Mouse (Mus musculus): ENCODE data around the gene Rnf10.
"Not testable (repeated sequence)": the region's sequence is repeated elsewhere in the genome, so short reads cannot be mapped to it uniquely, and the experiment has no call there.

Gene Rnf10

DNA sequence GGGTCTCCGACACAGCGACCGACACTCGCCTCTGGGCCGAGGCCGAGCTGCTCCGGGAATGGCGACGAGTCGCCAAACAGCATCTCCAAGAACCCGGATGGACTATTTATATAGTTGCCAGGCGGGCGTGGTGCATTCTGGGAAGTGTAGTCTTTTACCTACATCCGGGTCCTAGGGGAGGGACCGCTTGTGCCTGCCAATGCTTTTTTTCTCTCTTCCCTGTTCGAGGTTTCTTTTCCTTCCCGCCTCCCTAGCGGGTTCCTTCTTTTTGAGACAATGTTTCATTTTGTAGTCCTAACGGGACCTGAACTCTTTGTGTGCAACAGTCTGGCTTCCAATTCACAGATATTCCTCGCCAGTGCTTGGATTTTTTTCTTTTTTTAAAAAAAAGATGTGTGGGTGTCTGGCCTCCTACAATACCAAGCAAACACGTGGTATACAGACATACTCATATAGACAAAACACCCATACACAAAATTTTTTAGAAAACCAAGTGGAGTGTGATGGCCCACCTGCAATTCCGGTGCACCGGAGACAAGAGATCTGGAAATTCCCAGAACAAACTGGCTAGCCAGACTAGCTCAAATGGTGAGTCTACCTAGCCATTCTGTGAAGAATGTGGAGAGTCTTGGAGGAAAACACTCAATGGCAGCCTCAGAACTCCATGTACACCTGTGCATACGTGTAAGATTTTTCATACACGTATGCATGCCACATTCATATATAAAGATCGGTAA, at the start of gene Rnf10:
Gene Rnf10 (minus strand): TSS at position 87 of the 737 bp plus-strand sequence.
- peak; percentile 98 for DNase-seq (ENCODE audit: low read depth)

DNA sequence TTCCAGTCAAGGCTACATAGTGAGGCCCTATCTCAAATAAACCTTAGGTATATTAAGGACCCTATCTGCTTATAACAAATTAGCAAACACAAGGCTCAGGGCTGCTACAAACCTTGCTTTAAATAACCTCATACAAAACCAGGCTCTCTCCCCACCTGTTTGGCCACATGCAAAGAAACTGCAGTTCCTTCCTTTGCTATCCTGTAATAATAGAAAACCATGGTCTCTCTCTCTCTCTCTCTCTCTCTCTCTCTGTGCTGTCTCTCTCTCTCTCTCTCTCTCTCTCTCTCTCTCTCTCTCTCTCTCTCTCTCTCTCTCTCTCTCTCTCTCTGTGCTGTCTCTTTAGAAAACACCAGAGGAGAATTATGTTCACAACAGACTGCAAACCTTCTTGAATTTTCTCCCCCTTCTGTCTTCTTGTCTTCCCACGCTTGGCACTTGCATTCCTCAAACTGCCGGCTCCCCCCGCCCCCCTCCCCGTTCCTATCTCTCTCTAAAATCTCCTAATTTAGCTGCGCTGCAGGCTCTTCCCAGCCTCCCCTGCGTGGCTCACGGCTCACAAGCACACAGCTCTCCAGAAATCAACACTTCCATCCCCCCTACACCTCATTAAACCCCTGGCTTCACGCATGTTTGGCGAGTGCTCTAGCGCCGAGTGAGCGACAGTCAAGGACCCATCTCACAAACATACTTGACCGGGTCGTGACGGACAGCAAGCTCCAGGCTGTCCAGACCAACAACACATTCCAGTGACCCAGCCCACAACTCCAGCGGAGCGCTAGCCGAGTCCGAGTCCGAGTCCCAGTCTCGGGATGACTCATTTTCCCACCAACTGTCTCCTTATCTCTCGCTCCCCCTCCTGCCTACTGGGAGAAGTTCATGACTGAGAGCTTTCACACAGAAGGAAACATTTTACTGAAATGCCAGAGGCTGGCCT, 46.6 kb upstream of the Rnf10 start:
- peak; percentile 93 for DNase-seq (ENCODE audit: low read depth)

DNA sequence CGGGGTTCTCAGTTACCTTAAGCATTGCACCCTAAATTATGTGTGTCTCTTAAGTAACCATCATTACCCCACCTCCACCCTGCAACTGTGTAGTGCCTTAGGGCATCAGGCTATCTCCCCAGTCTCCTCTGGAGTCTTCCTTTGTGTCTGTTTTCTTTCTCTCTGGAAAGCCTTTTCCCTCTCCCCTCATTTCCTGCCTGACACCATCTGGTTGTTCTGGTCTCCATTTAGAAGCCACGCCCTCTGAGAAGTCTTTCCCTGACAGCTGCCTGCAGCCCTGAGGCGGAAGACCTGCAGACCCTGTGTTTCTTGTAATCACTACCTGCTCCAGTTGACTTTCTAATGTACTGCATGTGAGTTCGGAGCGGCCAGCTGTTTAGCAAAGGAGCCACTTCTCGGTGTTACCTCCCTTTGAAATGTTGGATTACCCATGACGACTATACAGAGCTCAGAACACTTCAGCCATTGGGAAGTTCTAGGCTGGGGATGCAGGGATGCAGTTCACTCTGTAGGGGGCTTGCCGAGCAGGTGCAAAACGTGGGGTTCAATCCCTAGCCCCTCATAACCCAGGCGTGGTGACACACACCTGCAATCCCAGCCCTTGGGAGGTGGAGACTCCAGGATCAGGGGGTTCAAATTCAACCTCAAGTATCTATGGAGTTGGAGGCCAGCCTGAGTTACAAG, 45.1 kb upstream of the Rnf10 start:
- DNase-seq (ENCODE audit: low read depth): no peak

DNA sequence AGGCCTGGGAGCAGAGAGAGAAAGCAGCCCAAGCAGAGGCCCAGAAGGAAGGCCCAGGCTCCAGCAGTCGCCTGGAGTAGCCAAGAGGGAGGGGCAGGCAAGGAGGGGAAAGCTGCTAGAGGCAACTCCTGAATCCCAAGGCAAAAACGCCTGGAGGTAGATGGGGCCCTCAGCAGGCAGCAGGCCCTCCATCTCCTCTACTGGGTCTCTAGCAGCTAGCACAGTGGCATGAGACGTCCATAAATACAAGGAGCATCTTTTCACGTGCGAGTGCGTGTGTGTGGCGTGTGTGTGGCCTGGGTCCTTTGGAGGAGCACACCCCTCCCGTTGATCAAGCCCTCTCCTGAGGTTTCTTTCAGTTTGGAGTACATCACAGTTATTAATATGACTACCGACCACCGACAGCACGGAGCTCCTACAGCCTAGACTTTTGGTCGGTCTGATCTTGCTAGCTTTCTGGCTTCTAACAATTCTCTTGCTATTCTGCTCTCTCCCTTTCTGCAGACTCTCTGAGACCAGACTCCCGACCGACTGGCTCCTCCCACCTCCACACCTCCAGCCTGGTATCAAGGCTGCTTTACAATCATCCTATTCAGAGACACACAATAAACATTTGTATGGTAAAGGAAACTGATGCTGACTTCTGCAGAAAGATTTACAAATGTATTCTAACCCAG, 44.4 kb upstream of the Rnf10 start:
- DNase-seq (ENCODE audit: low read depth): peak; percentile 46

DNA sequence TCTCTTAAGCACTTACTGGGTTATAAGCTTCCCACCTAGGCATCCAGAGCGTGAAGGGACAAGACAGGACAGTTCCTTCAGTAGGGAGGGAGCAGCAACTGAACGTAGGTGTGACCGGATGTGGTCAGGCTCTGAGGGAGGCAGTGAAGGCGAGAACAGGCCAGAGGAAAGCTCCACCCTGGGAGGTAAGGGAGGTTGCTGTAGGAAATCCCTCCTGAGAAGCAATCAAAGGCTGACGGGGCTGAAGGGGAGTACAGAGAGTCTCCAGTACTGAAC, 40.9 kb upstream of the Rnf10 start:
- no peak for DNase-seq (ENCODE audit: low read depth)

DNA sequence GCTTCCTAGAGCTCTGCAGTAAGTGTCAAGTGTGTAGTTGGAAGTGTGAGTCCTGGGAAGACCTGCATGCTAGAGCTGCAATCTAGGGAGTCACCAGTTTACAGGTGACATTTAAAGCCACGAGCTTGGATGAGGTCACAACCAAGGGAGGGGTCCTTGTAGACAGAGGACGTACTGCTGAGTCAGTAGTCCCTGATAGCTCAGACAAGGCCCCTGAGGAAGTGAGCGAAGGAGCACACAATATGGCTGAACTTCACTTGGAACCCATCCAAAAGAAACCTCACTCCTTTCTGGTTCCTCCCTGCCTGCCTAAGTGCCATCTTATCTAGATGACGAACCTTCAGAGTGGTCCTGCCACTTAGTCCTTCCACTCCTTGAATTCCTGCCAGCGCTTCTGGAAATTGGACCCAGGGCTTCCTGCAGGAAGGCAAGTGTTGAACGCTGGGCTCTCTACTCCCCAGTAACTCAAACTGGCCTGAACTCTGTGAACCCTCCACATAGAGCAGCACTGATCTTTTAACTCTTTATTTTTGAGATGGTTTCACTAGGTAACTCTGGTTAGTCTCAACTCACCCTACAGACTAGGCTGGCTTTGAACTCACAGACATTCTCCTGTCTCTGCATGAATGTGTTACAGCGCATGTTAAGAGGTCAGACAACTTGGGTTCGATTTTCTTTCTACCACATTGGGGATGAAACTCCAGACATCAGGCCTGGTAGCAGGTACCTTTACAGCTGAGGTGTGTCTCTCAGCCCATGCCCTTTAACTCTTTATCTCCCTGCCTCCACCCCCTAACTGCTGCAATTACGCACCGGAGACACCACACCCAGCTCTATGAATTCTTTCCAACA, 40.3 kb upstream of the Rnf10 start:
- DNase-seq (ENCODE audit: low read depth): no peak

DNA sequence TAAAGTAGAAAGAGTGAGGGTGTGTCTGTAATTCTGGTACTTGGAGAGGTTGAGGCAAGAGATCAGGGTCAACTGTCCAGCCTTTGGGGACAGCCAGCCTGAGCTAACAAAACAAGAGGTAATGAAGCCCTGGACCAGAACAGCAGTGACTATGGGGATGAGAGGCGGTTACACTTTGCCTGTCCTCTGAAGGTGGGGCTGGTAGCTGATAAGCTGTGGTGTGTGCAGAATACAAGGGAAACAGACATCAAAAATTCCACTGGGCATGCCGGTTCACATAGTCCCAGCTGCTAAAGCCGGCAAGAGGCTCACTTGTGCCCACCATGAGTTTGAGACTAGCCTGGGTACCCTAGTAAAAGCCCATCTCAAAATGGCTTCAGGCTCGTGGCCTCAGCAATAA, 39.7 kb upstream of the Rnf10 start:
- DNase-seq (ENCODE audit: low read depth): no peak

DNA sequence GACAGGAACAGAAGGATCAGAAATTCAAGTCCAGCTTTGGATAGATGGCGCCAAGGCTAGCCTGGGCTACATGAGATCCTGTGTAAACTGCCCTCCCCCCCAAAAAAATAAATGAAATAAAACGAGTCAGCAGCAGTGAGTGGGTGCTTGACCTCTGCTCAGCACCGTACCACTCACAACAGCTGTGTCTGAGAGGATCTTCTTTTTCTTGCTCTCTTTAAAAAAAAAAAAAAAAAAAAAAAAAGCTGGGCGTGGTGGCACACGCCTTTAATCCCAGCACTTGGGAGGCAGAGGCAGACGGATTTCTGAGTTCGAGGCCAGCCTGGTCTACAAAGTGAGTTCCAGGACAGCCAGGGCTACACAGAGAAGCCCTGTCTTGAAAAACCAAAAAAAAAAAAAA, 29.5 kb upstream of the Rnf10 start:
- not testable (repeated sequence) for DNase-seq (ENCODE audit: low read depth)

DNA sequence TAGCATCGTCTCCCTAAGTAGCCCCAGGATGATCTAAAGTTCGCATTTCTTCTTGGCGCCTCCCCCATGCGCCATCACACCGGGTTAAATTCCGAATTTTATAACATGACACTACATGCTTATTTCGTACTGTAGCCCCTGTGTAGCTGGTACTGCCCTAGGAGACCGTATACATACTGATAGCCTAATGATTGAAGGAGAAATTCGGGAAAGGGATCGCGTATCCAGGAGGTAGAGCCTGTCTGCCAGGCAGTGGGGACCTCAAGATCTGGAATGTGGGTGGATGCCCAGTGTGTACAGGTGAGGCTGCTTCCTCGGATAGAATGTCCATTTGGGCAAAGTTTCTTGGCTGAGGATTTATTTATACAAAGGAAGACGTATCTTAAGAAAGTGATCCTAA, 28.9 kb upstream of the Rnf10 start:
- DNase-seq (ENCODE audit: low read depth): no peak

DNA sequence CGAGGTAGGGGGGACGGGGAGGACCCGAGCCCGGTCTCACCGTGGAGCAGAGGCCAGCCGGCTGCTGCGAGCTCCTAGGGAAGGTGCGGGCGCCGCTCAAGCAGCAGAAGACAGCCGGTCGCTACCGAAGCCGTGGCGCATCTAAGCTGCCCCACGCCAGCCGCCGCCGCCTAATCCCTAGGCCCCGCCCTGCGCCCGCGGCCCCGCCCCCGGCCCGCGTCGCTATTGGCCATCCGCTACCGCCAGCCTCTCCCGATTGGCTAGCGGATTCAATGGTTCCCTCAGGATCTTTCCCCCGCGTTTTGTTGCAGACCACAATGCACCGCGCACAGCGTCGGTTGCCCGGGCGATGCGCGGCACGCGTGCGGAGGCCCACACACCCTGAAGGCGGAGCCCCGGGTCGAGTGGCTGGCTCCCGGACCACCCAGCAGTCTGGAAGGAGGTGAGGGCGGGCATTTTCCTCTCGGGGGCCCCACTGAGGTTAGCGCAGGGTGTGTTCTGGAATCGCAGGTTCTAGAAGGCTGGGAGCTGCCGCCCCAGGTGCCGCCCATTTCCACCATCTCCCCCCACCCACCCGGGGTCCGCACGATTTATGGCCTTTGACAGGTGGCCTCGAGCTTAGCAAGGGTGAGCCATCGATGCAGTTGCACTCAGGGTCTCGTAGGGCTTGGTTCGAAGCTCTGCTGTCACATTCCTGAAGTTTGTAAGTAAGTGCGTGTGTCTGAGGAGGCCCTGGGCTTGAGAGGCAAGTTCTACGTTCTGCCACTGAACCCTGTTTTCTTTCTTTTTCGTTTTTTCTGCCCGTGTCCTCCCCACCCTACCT, 28.3 kb upstream of the Rnf10 start, which contains the start of gene Dynll1:
Gene Dynll1 (minus strand): TSS at position 208 of the 823 bp plus-strand sequence.
- DNase-seq (ENCODE audit: low read depth): peak; percentile 100

DNA sequence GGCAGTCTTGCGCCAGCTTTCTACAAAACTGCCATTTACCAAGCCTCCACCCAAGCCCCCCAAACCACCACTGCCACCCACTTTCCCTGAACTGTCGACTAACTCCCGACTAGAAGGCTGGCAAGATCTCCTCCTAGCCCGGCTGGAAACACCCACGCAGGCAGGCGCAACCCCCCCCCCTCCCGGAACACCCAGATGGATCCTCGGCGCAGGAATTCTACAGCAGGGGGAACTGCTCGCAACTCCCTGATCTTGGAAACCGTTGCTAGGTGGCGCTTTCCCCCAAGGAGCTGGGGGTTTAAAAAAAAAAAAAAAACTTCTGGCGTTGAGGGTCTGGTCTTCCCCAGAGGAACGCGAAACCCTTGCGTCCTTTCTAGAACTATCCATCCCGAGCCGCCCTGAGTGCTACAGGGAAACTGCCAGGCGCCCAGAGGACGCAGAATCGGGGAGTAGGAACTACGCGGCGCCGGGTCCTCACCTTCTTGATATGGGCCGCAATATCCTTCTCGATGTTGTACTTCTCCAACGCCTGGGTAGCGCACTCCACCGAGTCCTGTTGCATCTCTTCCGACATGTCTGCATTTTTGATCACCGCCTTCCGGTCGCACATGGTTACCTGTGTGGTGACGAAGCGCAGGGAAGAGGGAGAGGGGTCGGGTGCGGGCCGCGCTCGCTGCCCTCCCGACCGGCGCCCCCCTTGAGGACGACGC, 27.5 kb upstream of the Rnf10 start:
- peak; percentile 91 for DNase-seq (ENCODE audit: low read depth)

DNA sequence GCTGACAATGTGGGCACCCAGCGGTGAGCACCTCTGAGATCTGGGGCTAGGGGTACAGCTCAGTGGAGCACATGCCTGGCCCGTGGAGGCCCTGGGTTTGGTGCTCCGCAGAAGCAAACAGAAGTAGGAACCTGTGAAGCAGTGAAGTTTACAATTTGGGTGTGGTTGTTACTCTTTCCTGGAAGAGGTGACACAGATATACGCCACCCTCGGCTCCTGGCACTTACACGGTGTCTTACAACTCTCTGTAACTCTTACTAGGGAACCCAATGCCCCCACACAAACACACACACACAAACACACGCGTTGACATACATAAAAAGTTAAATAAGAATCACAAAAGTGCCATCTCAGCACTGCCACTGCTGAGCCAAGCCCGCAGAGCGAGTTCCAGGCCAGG, 23.6 kb upstream of the Rnf10 start:
- no peak for DNase-seq (ENCODE audit: low read depth)

DNA sequence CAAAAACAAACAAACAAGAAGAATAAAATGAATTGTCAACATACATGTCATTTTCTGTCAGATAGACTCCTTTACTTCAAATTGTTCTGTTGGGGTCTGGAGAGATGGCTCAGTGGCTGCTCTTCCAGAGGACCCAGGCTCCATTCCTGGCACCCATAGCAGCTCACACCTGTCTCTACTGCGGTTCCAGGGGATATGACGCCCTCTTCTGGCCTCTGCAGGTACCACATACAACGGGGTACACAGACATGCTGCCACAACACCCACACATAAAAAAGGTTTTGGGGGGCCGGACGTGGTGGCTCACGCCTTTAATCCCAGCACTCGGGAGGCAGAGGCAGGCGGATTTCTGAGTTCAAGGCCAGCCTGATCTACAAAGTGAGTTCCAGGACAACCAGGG, 21.5 kb upstream of the Rnf10 start:
- DNase-seq (ENCODE audit: low read depth): no peak

DNA sequence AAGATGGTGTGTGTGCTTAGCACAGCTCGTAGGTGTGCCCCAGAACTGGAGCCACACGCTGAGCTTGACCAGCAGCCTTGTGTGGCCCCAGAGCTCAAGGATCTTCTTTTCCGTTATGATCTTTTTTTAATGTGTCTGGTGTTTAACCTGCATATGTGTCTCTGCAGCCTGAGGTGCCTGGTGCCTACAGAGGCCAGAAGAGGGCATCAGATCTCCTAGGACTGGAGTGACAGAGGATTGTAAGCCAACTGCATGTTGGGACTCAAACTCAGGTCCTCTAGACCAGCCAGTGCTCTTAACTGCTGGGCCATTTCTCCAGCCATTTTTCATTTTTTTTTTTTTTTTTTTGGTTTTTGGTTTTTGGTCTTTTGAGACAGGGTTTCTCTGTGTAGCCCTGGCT, 12.0 kb upstream of the Rnf10 start:
- peak; percentile 20 for DNase-seq (ENCODE audit: low read depth)

DNA sequence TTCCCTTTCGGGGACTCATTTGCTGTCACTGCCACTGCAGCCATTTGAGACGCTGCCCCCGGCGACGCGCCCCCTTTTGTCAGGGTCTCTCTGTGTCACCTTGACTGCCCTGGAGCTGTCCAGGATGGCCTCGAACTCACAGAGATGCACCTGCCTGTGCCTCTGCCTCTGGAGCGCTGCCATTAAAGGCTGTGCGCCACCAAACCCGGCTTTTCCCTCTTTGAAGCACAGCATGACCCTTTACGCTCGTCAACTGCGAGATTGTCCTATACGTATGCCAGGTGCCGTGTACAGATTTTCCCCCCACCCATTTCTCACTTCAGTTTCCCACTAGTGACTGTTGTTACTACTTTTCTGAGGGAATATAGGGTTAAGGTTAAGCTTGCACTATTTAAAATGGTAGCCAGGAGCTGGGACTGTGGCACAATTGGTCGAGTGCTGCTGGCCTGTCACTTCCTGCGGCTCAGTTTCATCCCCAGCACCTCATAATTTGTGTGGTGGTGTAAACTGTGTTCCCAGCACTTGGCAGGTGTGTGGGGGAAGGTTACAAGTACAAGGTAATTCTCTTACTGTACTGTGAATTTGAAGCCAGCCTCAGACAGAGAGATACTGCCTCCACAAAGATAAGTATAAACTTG, 7.5 kb upstream of the Rnf10 start:
- no peak for DNase-seq (ENCODE audit: low read depth)

DNA sequence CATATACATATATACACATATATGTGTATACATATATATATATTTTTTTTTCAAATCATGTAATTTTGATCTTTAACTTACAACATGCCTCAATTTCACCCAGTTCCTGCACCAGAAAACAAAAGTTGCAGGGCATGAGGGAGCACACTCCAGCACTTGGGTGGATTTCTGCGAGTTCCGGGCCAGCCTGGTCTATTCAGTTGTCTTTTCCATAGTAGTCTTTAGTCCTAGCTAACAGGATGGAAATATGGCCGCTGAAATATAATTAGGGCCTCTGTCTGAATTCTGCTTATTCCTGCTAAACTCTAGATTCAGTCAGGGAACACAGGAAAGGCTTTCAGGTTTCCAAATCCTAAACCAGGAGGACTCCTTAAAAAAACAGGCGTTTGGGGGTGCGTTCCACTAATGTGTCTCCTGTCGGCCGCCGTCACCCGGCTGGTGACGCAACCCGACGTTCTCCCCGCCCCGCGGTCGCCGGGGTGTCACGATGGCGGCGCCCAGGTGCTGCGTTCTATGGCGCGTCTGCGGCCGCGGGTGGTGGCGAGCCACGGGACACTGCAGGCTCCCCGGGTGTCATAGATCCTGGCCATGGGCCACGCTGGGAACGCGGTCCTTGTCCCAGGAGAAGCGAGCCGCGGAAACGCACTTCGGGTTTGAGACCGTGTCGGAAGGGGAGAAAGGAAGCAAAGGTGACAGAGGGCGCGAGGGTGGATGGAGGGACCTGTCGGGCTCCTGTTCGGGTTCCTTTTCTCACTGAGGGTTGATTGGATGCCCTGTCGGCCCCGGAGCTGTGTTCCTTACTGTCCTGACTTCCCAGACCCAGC, 6.7 kb upstream of the Rnf10 start, which contains the start of gene Coq5:
Gene Coq5 (plus strand): TSS at position 441 of the 824 bp plus-strand sequence.
- DNase-seq (ENCODE audit: low read depth): peak; percentile 91

DNA sequence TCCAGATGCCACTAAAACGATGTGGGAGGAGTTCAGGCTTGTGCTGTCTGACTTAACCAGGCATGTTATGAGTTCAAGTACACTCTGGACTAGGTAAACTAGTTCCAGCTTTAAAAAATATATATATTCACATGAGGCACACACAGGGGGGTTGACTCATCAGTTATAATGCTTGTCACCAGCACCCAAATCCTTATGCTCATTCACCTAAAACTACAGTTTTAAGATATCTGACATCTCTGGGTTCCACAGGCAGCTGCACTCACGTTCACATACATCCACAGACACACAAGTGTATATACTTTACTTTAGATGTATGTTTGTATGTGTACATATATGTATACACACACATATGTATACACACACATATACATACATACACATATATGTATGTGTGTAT, 6.1 kb upstream of the Rnf10 start:
- no peak for DNase-seq (ENCODE audit: low read depth)

DNA sequence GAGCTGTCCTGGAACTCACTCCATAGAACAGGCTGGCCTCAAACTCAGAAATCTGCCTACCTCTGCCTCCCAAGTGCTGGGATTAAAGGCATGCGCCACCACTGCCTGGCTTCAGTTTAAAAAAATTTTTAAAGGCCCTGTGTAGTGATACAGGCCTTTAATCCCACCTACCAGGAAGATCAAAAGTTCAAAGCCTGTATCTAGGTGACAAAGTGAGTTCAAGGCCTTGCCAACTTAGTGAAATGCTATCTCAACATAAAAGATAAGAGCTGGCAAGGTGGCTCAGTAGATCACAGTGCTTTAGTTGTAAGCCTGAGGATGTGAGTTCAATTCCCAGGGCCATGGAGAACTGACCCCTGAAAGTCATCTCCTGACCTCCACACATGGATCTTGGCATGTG, 5.4 kb upstream of the Rnf10 start:
- DNase-seq (ENCODE audit: low read depth): no peak
